Mouse (Mus musculus) myocyte (in vitro differentiated cells): Measurements from ENCODE around the gene Opn4.

Experiments
- POLR2A ChIP-seq: IDR thresholded peaks from one replicate; pipeline ENCODE4 v1.6.1; 2011; ENCODE audit warnings: low read depth, mild to moderate bottlenecking, control low read depth, moderate library complexity; ENCODE audit not compliant: insufficient read length
- TCF12 ChIP-seq: IDR thresholded peaks from one replicate; pipeline ENCODE4 v1.6.1; 2011; ENCODE audit warnings: mild to moderate bottlenecking, control low read depth; ENCODE audit not compliant: poor library complexity, insufficient read depth, severe bottlenecking
- USF1 ChIP-seq: IDR thresholded peaks from one replicate; pipeline ENCODE4 v1.6.1; 2011; ENCODE audit warnings: low read depth, mild to moderate bottlenecking, control low read depth, moderate library complexity

DNA sequence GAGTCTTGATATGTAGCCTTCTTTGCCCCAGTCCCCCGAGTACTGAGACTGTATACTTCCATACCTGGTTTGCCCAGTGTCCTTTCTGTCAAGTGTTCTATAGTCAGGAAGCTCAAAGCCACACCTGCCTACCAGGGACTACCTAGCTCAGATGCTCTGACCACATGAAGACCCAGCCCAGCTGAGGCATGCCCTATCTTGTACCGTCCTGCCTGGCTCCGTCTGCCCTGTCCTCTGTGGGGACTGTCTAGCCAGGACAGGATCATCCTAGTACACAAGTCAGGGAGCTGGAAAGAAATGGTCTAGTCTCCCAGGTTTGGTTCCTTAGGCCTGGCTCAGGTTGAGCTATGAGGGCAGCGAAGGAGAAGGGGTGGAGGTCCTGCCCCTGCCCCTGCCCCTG lies 31.3 kb downstream of the Opn4 start:
- TF ChIP-seq POLR2A (no peak), TCF12 (no peak), USF1 (no peak)
